Mouse (Mus musculus) CH12.LX (cell line): Measurements from ENCODE around the gene Cox4i2.

Experiments used
- CTCF ChIP-seq, 2 experiments: IDR thresholded peaks in 1 of 2; conservative IDR thresholded peaks in 1 of 2; 2 replicates each; pipeline ENCODE4 v1.5.1; 2011 to 2012; ENCODE audit warnings: low read depth in 2 of 2, low read length in 2 of 2, improper control_type of control experiment in 1 of 2, inconsistent platforms in 1 of 2, mild to moderate bottlenecking in 1 of 2, moderate library complexity in 1 of 2
- EP300 ChIP-seq: IDR thresholded peaks from 2 replicates; pipeline ENCODE4 v1.6.1; 2011; ENCODE audit warnings: low read length, improper control_type of control experiment
- KAT2A ChIP-seq: IDR thresholded peaks from 2 replicates; pipeline ENCODE4 v1.6.1; 2012; ENCODE audit warnings: low read length, improper control_type of control experiment, inconsistent platforms; ENCODE audit not compliant: insufficient replicate concordance
- MAFK ChIP-seq: IDR thresholded peaks from 2 replicates; pipeline ENCODE4 v1.6.1; 2011; ENCODE audit warnings: low read length, improper control_type of control experiment; ENCODE audit not compliant: insufficient replicate concordance
- NRF1 ChIP-seq: IDR thresholded peaks from 2 replicates; pipeline ENCODE4 v1.6.1; 2014; ENCODE audit warnings: low read depth, mild to moderate bottlenecking, inconsistent platforms, low read length, improper control_type of control experiment, moderate library complexity
- POLR2A ChIP-seq: IDR thresholded peaks from 2 replicates; pipeline ENCODE4 v1.6.1; 2011; ENCODE audit warnings: low read depth, mild to moderate bottlenecking, improper control_type of control experiment, low read length
- POLR2AphosphoS2 ChIP-seq: IDR thresholded peaks from 2 replicates; pipeline ENCODE4 v1.6.1; 2011; ENCODE audit warnings: low read depth, low read length, improper control_type of control experiment
- UBTF ChIP-seq: IDR thresholded peaks from 2 replicates; pipeline ENCODE4 v1.6.1; 2012; ENCODE audit warnings: low read depth, mild to moderate bottlenecking, inconsistent platforms, low read length, improper control_type of control experiment, moderate library complexity
- USF2 ChIP-seq: conservative IDR thresholded peaks from 2 replicates; pipeline ENCODE4 v1.6.1; 2011; ENCODE audit warnings: low read depth, low read length, improper control_type of control experiment
- ZKSCAN1 ChIP-seq: IDR thresholded peaks from 2 replicates; pipeline ENCODE4 v1.6.1; 2012; ENCODE audit warnings: low read depth, inconsistent platforms, low read length, improper control_type of control experiment, borderline replicate concordance

DNA sequence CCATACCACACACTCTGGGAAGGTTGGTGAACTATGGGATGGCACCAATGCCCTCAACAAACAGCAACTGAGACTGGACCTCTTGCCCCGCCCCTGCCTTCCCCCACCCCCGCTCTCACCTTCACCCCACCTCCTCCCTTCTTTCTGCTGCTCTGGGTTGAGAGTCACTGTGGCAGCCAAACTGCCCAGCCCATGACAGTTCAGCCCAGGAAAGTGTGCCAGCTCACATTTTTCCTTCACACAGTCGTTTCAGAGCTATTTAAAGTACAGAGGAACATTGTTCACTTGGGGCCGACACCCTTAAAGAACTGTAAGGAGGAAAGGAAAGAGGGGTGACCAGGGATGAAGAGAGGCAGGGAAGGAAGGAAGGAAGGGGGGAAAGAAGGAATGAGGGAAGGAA lies 4.4 kb downstream of the Cox4i2 start:
- TF ChIP-seq CTCF (conservative IDR thresholded peaks at IDR 0.05 in 1 of 2, IDR thresholded peaks at IDR 0.05 in 1 of 2; ENCODE audit: low read depth in 2 of 2, low read length in 2 of 2) (no peak), POLR2AphosphoS2 (no peak), EP300 (no peak), MAFK (no peak), NRF1 (no peak), KAT2A (no peak), USF2 (no peak), UBTF (no peak), POLR2A (no peak), ZKSCAN1 (no peak)
